Mouse (Mus musculus): Measurements from ENCODE around the gene Arhgap10. TPM values are rescaled to one million over a fixed set of nuclear protein-coding genes. Genes with fewer than 3 reads are reported as not detected.

Gene Arhgap10
- polyA plus RNA-seq, 1 experiment from 2014 or later: 7.0 TPM

DNA sequence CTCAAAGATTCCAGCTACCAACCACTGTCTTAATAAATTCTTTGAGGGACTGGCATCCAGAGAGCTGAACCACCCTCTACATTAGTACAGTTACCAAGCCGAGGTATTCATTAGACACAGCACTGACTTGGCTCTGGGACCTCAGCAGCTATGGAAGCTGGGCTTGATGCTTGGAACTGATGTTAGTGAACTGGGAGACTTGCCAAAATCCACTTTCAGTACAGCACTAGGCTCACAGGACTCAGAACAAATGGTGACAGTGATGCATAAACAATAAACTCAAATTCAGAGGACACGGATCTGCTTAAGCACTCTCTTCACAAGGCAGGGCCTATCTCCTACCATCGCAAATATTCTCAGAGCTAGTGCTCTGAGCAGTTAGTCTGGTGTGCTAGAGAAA lies 204.8 kb downstream of the Arhgap10 start:
- Histone ChIP-seq H3K4me3 (ENCODE audit: low read depth, low read length) (no peak overlapping the region), H3K9ac (ENCODE audit: low read depth, low read length) (no peak overlapping the region), H3K27me3 (ENCODE audit: control insufficient read depth, insufficient read depth, low read depth, low read length) (no peaks in the 10 kb centered on the region), H3K9me3 (replicated peaks; ENCODE audit: control insufficient read depth, low read length) (no peaks in the 10 kb centered on the region), H3K36me3 (ENCODE audit: control insufficient read depth, insufficient read depth) (no peaks in the 10 kb centered on the region), H3K4me2 (ENCODE audit: low read depth, low read length) (no peak overlapping the region), H3K4me1 (ENCODE audit: control insufficient read depth, low read depth, low read length) (no peaks in the 10 kb centered on the region), H3K27ac (ENCODE audit: low read length) (no peak overlapping the region)
- ATAC-seq (ENCODE audit: low read depth): no peak
- WGBS (ENCODE audit: insufficient replicate concordance): 74% methylated on average over 3 of the region's 3 CpGs

DNA sequence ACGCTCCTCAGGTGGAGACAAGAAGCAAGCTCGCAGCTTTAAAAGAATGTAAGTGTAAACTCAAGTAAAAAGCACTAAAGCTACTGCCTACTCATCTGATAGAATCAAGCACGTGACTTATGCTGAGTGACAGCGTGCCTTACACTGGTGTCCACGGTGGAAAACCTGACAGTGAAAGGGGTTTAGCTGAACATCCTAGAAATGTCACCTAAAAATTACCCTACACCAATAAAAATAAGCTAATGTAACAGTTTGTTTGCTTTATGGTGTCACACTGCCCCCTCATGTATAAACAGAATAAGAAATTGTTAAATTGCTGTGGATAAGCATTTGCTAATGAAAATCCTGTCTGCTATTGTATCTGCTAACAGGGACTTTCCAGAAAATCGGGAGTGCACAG lies 206.0 kb downstream of the Arhgap10 start:
- no peaks in the 10 kb centered on the region for H3K4me1 ChIP-seq (ENCODE audit: control insufficient read depth, low read depth, low read length)
- no peak overlapping the region for H3K9ac ChIP-seq (ENCODE audit: low read depth, low read length)
- no peak overlapping the region for H3K4me2 ChIP-seq (ENCODE audit: low read depth, low read length)
- H3K9me3 ChIP-seq (replicated peaks; ENCODE audit: control insufficient read depth, low read length): no peaks in the 10 kb centered on the region
- H3K4me3 ChIP-seq (ENCODE audit: low read depth, low read length): no peak overlapping the region
- 76% methylated on average over 6 of the region's 6 CpGs for WGBS (ENCODE audit: insufficient replicate concordance)
- no peaks in the 10 kb centered on the region for H3K27me3 ChIP-seq (ENCODE audit: control insufficient read depth, insufficient read depth, low read depth, low read length)
- no peak for ATAC-seq (ENCODE audit: low read depth)
- H3K27ac ChIP-seq (ENCODE audit: low read length): no peak overlapping the region
- no peaks in the 10 kb centered on the region for H3K36me3 ChIP-seq (ENCODE audit: control insufficient read depth, insufficient read depth)

GRCm38 (mm10) chr8:77310541-77310940 lies 207.2 kb downstream of the Arhgap10 start:
- ATAC-seq (ENCODE audit: low read depth): no peak
- Histone ChIP-seq H3K9ac (ENCODE audit: low read depth, low read length) (no peak overlapping the region), H3K9me3 (replicated peaks; ENCODE audit: control insufficient read depth, low read length) (no peaks in the 10 kb centered on the region), H3K4me2 (ENCODE audit: low read depth, low read length) (no peak overlapping the region), H3K36me3 (ENCODE audit: control insufficient read depth, insufficient read depth) (no peaks in the 10 kb centered on the region), H3K27me3 (ENCODE audit: control insufficient read depth, insufficient read depth, low read depth, low read length) (no peaks in the 10 kb centered on the region), H3K4me3 (ENCODE audit: low read depth, low read length) (no peak overlapping the region), H3K4me1 (ENCODE audit: control insufficient read depth, low read depth, low read length) (no peaks in the 10 kb centered on the region), H3K27ac (ENCODE audit: low read length) (no peak overlapping the region)
- WGBS (ENCODE audit: insufficient replicate concordance): 74% methylated on average over 10 of the region's 10 CpGs

- Histone ChIP-seq H3K36me3 (ENCODE audit: control insufficient read depth, insufficient read depth) (no peaks in the 10 kb centered on the region), H3K9me3 (replicated peaks; ENCODE audit: control insufficient read depth, low read length) (no peaks in the 10 kb centered on the region), H3K4me3 (ENCODE audit: low read depth, low read length) (no peak overlapping the region), H3K27me3 (ENCODE audit: control insufficient read depth, insufficient read depth, low read depth, low read length) (no peaks in the 10 kb centered on the region), H3K27ac (ENCODE audit: low read length) (no peak overlapping the region), H3K4me1 (ENCODE audit: control insufficient read depth, low read depth, low read length) (no peaks in the 10 kb centered on the region), H3K9ac (ENCODE audit: low read depth, low read length) (no peak overlapping the region), H3K4me2 (ENCODE audit: low read depth, low read length) (no peak overlapping the region)
- no peak for ATAC-seq (ENCODE audit: low read depth)
- 74% methylated on average over 8 of the region's 8 CpGs for WGBS (ENCODE audit: insufficient replicate concordance)
Measured at GRCm38 (mm10) chr8:77310026-77310425, 207.7 kb downstream of the Arhgap10 start.

DNA sequence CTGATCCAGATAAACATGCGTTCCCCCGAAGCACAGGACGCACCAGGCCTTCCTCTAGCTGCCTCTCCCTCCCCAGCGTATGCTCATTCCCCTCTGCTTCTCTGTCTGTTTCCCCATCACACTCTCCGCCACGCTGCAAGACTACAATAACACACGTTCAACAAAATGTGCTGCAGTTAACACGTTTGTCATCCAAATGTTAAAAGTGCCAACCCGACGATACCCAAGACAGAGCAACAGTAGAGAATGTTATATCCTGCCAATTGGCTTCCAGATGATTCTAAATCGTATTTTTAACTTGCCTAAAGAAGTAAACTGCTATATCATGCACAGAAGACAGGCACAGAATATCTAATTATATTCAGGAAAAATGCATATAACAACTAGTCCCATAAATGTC lies 223.2 kb downstream of the Arhgap10 start:
- Histone ChIP-seq H3K4me3 (ENCODE audit: low read depth, low read length) (no peak overlapping the region), H3K27me3 (ENCODE audit: control insufficient read depth, insufficient read depth, low read depth, low read length) (no peaks in the 10 kb centered on the region), H3K4me2 (ENCODE audit: low read depth, low read length) (no peak overlapping the region), H3K9me3 (replicated peaks; ENCODE audit: control insufficient read depth, low read length) (no peaks in the 10 kb centered on the region), H3K9ac (ENCODE audit: low read depth, low read length) (no peak overlapping the region), H3K27ac (ENCODE audit: low read length) (no peak overlapping the region), H3K4me1 (ENCODE audit: control insufficient read depth, low read depth, low read length) (no peaks in the 10 kb centered on the region), H3K36me3 (ENCODE audit: control insufficient read depth, insufficient read depth) (no peaks in the 10 kb centered on the region)
- no peak for ATAC-seq (ENCODE audit: low read depth)
- WGBS (ENCODE audit: insufficient replicate concordance): 79% methylated on average over 11 of the region's 11 CpGs

- ATAC-seq (ENCODE audit: low read depth): no peak
- no peak overlapping the region for H3K27ac ChIP-seq (ENCODE audit: low read length)
- H3K4me3 ChIP-seq (ENCODE audit: low read depth, low read length): no peak overlapping the region
- H3K36me3 ChIP-seq (ENCODE audit: control insufficient read depth, insufficient read depth): no peaks in the 10 kb centered on the region
- no peaks in the 10 kb centered on the region for H3K9me3 ChIP-seq (replicated peaks; ENCODE audit: control insufficient read depth, low read length)
- H3K9ac ChIP-seq (ENCODE audit: low read depth, low read length): no peak overlapping the region
- no peak overlapping the region for H3K4me2 ChIP-seq (ENCODE audit: low read depth, low read length)
- no peaks in the 10 kb centered on the region for H3K27me3 ChIP-seq (ENCODE audit: control insufficient read depth, insufficient read depth, low read depth, low read length)
- 70% methylated on average over 11 of the region's 11 CpGs for WGBS (ENCODE audit: insufficient replicate concordance)
- no peaks in the 10 kb centered on the region for H3K4me1 ChIP-seq (ENCODE audit: control insufficient read depth, low read depth, low read length)
Measured at GRCm38 (mm10) chr8:77292649-77293048, 225.1 kb downstream of the Arhgap10 start.

DNA sequence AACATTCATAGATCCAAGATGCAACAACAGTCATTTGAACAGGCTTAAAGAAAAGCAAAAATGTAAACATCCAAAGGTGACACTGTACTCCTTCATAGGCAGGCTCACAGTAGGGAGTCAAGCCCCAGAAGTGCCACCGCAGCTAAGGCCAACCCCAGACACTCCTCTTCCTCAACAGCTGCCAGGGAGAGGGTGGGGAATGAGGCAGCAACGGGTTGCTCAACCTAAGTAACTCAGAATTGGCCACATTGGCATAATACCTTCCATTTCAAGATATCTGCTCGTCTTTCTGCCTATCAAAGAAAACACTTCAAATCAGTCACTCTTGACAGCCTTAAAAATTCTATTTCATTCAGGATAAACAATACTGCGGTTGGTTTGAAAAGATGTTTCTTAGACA lies 225.6 kb downstream of the Arhgap10 start:
- no peak overlapping the region for H3K4me3 ChIP-seq (ENCODE audit: low read depth, low read length)
- no peak overlapping the region for H3K9ac ChIP-seq (ENCODE audit: low read depth, low read length)
- 56% methylated on average over 4 of the region's 4 CpGs for WGBS (ENCODE audit: insufficient replicate concordance)

DNA sequence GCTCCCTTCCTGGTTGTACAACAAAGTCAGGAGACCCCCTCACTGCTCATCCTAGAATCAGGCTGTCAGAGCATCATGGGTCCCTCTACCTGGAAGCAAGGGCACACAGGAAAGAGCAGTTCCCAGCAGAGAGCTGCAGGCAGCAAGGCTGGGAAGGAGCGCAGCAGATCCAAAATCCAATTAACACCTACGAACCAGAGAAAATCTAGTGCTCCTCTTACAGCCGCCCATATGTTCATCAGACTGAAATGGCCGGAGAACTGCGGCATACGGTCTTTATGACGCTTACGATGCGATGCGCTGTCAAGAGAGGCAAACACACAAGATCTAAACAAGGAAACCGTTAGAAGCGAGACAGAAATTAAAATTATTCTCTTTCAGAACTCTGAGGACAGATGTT lies 229.3 kb downstream of the Arhgap10 start:
- Histone ChIP-seq H3K4me3 (ENCODE audit: low read depth, low read length) (no peak overlapping the region), H3K36me3 (ENCODE audit: control insufficient read depth, insufficient read depth) (no peaks in the 10 kb centered on the region), H3K27ac (ENCODE audit: low read length) (no peak overlapping the region), H3K27me3 (ENCODE audit: control insufficient read depth, insufficient read depth, low read depth, low read length) (no peaks in the 10 kb centered on the region), H3K4me2 (ENCODE audit: low read depth, low read length) (no peak overlapping the region), H3K9me3 (replicated peaks; ENCODE audit: control insufficient read depth, low read length) (no peaks in the 10 kb centered on the region), H3K4me1 (ENCODE audit: control insufficient read depth, low read depth, low read length) (no peaks in the 10 kb centered on the region), H3K9ac (ENCODE audit: low read depth, low read length) (no peak overlapping the region)
- 84% methylated on average over 12 of the region's 12 CpGs for WGBS (ENCODE audit: insufficient replicate concordance)
- ATAC-seq (ENCODE audit: low read depth): no peak

More for the DNA sequence above, 225.6 kb downstream of the Arhgap10 start:
- Histone ChIP-seq H3K27ac (ENCODE audit: low read length) (no peak overlapping the region), H3K9me3 (replicated peaks; ENCODE audit: control insufficient read depth, low read length) (no peaks in the 10 kb centered on the region), H3K4me2 (ENCODE audit: low read depth, low read length) (no peak overlapping the region), H3K27me3 (ENCODE audit: control insufficient read depth, insufficient read depth, low read depth, low read length) (no peaks in the 10 kb centered on the region), H3K36me3 (ENCODE audit: control insufficient read depth, insufficient read depth) (no peaks in the 10 kb centered on the region), H3K4me1 (ENCODE audit: control insufficient read depth, low read depth, low read length) (no peaks in the 10 kb centered on the region)
- no peak for ATAC-seq (ENCODE audit: low read depth)

DNA sequence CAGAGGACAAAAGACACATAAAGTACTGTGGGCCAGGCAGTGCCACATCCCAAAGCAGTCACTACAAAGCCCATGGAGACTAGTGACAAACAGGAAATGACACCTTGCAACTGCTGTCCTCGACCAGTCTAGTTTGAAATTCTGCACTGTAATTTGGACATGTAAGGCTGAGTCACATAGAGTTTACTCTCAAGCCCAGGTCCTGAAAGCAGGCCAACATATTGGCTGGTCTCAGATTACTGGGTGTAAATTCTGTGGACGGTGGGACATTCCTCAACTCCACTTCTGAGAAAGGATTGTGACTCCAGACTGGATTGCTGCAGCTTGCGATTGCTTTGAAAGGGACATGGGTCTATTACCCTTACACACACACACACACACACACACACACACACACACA lies 229.7 kb downstream of the Arhgap10 start:
- no peak for ATAC-seq (ENCODE audit: low read depth)
- Histone ChIP-seq H3K27me3 (ENCODE audit: control insufficient read depth, insufficient read depth, low read depth, low read length) (no peaks in the 10 kb centered on the region), H3K4me1 (ENCODE audit: control insufficient read depth, low read depth, low read length) (no peaks in the 10 kb centered on the region), H3K27ac (ENCODE audit: low read length) (no peak overlapping the region), H3K9ac (ENCODE audit: low read depth, low read length) (no peak overlapping the region), H3K9me3 (replicated peaks; ENCODE audit: control insufficient read depth, low read length) (no peaks in the 10 kb centered on the region), H3K36me3 (ENCODE audit: control insufficient read depth, insufficient read depth) (no peaks in the 10 kb centered on the region), H3K4me3 (ENCODE audit: low read depth, low read length) (no peak overlapping the region), H3K4me2 (ENCODE audit: low read depth, low read length) (no peak overlapping the region)
- WGBS (ENCODE audit: insufficient replicate concordance): 78% methylated on average over 3 of the region's 3 CpGs

DNA sequence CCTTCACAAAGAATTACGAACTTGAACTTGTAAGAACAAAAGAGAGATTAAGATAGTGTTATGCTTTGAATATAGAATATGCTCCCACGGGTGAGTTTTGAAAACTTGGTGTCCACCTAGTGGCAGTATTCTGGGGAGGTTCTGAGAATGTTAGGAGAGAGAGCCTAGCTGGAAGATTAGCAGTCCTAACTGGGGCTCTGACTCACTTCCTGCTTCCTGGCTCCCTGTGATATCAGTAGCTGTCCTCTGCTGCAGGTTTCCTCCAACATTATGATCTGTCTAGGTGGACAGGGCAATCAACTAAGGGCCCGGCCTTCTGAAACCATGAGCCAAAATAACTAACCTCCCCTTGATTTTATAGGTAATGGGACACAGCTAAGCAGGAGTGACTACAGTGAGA lies 233.3 kb downstream of the Arhgap10 start:
- Histone ChIP-seq H3K36me3 (ENCODE audit: control insufficient read depth, insufficient read depth) (no peaks in the 10 kb centered on the region), H3K27ac (ENCODE audit: low read length) (no peak overlapping the region), H3K4me1 (ENCODE audit: control insufficient read depth, low read depth, low read length) (no peaks in the 10 kb centered on the region), H3K9ac (ENCODE audit: low read depth, low read length) (no peak overlapping the region), H3K27me3 (ENCODE audit: control insufficient read depth, insufficient read depth, low read depth, low read length) (no peaks in the 10 kb centered on the region), H3K9me3 (replicated peaks; ENCODE audit: control insufficient read depth, low read length) (no peaks in the 10 kb centered on the region), H3K4me2 (ENCODE audit: low read depth, low read length) (no peak overlapping the region), H3K4me3 (ENCODE audit: low read depth, low read length) (no peak overlapping the region)
- WGBS (ENCODE audit: insufficient replicate concordance): 60% methylated on average over 3 of the region's 3 CpGs
- ATAC-seq (ENCODE audit: low read depth): no peak

Measured in liver, embryonic 16.5 days (tissue).